Mouse (Mus musculus) small intestine, adult 2 months (tissue): ENCODE measurements around the gene Lrch3.

Source experiments
- CTCF ChIP-seq: fragments of 200-500 bp; IDR thresholded peaks from 2 replicates; pipeline ENCODE4 v1.5.1; 2012; ENCODE audit warnings: low read depth, mild to moderate bottlenecking, control low read depth, inconsistent platforms, low read length, moderate library complexity, mixed read lengths; ENCODE audit not compliant: insufficient replicate concordance, insufficient read length; ENCODE audit errors: extremely low read depth
- POLR2A ChIP-seq: fragments of 200-500 bp; IDR thresholded peaks from 2 replicates; pipeline ENCODE4 v1.6.1; 2012; ENCODE audit warnings: low read depth, mild to moderate bottlenecking, control low read depth, inconsistent platforms, low read length, moderate library complexity

GRCm38 (mm10) chr16:32887996-32888395 is 25.9 kb upstream of the Lrch3 start:
- TF ChIP-seq CTCF (no peak), POLR2A (no peak)
